Mouse (Mus musculus): ENCODE measurements at regions not wholly inside any gene's neighbourhood (a gene's known extent, or its start where the extent isn't known, plus 50 kb on each side); places are given as distances from the start of the nearest gene placed in this dataset.
A peak's percentile ranks its signal among the peaks of the same experiment; 100 is the strongest.

DNA sequence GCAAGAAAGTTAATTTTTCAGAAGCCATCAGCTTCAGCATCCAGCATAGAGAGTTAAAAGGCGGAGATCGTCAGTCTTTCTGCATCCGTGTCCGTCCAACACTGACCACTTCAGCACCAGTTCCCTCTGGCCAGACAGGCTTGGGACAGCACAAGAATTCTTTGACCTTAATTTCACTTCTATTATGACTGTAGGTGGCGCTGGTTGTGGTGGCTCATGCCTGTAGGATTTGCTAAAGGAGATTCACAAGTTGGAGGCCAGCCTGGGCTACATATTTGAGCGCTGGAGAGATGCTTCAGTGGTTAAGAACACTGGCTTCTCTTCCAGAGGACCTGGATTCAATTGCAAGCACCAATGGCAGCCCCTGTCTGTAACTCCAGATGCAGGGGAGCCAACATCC, 66.0 kb downstream of the Amer2 start:
- DNase-seq (ENCODE audit: low read depth): no peak

DNA sequence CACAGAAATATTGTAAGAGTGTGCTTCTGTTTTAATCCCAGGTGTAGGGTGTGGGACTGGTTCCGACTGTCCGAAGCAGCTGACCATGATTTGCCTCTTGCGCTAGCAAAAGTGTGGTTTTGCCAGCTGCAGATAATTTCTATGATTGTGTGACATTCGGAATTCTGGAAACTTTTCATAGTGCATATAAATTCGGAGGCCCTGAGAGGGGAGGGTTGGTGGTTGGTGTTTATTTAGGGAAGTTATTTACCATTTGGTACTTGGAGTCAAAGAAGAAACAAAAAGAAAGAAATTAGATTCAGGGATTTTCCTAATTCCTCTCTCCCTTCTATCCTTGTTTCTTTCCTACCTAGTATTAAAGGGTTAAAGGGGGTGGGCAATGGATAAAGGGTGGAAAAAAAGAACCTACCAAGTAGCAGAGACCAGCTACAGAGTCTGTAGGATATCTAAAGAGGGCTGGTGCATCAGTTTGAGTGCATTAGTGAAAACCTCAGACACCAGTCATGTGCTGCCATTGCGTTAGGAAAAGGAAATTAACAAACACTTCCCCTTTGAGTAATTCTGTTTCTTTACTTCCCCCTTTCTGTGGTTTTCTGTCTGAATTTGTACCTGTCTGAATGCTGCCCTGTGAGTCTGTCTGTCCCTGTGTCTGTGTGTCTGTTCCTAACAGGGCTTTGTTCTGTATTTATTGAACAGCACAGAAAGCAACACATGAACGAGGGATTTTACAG, 70.9 kb downstream of the Amer2 start:
- peak; percentile 45 for DNase-seq (ENCODE audit: low read depth)

DNA sequence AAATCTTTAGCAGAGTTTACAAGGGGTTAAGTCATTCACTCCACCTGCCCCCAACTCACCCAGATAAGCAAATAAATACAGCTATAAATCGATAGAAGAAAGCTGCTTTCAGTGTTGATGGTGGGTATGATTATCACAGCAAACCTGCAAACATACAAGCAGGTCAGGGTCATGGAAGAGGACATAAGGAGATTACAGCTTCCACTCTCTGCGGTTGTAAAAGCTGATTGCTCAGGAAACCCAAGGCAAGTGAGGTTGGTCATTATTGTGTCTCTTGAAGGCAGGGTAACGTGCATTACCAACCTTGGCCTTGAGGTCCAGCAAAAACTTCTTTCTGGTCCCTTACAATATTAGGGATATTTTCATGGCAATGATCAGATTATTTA, 71.5 kb downstream of the Amer2 start:
- DNase-seq (ENCODE audit: low read depth): no peak

DNA sequence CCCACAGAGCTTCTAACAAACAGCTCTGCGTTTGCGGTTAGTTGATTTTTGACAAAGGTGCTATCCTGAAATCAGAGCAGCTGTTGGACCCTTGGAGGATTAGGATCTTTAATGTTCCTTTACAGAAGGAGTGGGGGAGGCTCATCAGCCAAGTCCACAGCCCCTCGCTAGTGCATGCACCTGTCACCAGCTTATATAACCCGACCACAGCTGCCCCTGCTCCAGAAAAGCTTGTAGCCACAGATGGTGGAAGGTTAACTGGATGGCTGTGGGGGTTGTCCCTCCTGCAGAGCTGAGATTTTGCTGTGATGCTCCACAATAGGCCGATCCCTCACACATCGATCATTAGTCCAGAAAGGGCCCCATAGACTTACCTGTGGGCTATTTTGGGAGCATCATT, 73.0 kb downstream of the Amer2 start:
- no peak for DNase-seq (ENCODE audit: low read depth)

DNA sequence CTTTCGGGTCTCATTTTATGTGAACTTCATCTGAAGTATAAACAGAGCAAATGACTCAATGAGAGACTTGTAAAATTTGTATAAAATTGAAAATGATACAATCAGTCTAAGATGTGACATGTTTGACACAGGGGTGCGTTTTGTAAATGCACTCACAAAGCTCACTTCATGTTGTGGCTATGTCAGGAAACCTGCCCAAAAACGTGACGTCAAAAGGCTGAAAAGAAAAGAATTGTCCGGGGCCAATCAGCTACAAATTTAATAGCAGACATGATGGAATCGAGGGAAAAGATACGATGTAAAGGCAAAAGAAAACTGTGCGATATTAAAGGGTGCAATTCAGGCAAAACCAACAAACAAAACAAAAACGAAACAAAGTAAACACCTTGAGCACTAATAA, 78.2 kb downstream of the Amer2 start:
- no peak for DNase-seq (ENCODE audit: low read depth)

DNA sequence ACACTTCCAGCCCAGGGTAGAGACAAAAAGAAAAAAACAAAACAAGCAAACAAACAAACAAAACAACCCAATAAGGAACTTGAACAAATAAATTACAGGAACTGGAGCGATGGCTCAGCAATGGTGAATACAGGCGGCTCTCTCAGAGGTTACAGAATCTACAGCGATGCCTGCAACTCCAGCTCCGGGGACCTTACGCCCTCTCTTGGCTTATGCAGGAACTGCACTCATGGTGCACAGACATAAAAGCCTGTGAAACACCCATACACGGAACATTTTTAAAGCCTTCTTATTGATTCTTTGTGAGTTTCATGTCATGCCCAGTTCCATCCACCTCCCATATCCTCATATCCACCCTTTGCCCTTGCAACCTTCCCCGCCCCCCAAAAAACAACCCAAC, 78.6 kb downstream of the Amer2 start:
- peak; percentile 10 for DNase-seq (ENCODE audit: low read depth)

DNA sequence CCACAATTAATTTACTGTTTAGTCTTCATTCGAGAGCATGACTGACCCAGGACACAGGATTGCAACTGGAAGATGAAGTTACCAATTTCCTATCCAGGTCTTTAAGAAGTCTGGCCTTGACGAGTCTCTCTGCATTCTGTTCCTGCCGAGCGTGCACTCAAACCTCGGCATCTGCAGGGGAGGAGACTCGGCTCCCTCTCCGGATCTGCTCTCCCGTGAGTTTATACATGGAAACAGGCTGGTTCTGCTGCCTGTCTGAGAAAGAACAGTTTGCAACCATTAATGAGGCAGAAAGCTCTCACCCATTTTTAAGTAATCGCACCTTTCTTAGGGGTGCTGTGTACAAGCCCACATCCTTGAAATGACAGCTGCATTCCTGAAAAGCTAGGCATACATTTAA, 83.7 kb downstream of the Amer2 start:
- DNase-seq (ENCODE audit: low read depth): no peak

DNA sequence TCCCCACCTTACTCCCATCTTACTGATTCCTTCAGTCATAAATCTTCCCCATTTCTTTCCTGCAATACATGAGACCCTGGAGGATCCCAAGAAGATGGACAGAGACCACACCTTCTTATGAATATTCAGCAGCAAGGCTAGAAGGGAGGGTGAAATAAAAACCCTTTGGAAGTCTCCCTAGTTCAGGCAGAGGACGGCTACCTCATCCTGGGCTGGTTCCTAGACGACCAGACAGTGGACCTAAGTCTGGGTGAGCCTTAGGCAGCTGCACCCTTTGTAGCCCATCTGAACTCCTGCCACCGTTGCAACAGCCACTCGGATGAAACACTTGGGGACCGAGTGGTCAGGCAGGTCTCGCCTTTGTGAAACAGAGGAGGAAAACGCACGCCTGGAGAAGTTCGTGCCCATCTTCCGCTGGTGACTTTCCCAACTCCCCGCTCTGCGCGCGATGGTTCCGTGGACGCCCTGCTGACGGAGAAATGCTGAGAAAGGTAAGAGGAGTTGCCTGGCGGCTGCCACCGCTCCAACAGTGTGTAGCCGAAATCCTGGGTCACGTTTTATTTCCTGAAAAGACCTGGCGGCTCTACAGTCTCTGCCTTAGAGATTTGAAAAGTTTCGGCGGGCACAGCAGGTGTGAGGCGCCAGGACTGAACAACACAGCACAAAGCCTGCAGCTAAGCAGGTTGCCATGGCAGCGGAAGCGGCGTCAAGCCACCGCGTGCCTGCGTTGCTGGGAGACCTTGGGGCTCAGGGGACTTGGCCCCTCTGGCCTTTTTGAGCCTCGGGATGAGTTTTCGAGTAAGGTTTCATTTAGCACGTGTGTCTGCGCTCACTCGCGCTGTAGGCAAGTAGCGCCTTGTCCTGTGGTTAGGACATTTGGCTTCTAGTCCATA, 112.2 kb downstream of the Amer2 start:
- DNase-seq (ENCODE audit: low read depth): peak; percentile 23

DNA sequence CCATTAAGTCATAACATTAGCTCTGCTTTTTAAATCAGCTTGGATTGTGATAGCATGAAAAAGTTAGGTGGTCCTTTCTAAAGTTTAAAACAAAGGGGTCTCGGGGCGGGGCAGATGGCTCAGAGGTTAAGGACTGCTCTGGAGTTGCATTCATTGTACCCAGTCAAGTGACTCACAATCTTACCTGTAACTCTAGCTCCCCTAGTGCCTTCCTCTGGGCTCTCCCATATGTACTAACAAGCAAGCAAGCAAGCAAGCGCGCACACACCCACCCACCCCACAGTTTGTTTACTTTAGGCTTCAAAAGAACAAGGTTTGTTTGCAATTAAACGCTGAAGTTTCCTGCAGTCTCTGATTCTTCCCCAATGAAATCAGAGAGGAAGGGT, 112.8 kb downstream of the Amer2 start:
- DNase-seq (ENCODE audit: low read depth): no peak

DNA sequence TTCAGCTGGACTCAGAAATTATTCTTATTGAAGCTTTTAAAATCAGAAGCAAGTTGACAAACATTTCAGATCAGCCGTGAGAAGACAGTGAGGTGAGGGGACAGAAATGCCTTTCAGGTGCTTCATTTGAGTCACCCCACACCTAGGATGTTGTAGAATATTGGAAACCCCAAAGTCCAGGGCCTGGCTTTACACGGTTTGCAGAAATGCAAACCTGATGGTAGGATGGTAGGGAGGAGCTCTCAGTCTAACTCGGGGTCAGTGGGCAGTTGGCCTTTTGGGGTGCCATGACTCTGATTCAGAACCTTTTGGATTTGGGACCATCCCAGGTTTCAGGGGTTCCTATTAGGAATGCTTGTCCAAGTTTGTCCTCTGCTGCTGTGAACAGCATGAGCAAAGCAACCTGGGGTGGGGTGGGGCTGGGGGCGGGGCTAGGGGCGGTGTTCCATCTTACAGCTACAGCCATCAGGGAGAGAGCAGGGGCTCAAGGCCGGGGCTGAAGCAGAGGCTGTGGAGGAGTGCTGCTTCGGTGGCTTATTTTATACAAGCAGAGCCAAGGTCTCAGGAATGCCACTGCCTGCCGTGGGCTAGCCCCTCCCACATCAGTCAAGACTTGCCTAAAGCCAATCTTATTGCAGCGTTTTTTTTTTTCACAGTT, 113.3 kb downstream of the Amer2 start:
- no peak for DNase-seq (ENCODE audit: low read depth)

DNA sequence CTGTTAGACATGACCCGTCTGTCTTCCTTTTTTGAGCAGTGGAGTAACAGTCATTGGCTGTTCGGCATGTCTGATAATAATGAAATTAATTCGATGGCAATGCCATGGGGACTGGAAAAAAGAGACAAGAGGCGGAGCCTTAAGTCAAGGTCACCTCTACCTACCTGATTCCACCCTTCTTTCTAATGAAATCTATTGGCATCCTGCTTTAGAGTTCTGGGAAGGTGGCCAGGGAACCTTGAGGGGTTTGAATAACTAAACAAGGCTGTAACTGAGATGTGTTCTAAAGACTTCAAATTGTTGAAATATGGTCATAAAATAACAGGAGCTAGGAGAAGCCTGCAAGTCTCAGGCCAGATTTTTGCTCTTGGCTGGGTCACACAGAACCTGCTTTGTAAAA, 116.1 kb downstream of the Amer2 start:
- no peak for DNase-seq (ENCODE audit: low read depth)

DNA sequence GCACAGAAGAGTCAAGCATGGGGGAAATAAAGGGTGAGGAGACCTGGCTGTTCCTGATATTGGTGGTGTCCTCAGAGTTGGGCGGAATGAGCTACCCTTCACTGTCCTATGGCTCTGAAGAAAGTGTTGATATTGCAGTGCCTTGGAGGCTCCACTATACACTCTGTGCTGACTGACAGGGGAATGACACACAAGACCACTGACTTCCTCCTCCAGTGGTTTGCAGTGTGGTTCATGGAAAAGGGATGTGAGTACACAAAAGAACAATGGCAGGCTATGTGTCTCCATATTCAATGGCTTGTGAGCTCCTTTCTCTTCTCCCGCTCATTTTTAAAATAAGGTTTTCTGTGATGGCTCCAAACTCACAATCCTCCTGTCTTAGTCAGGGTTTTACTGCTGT, 117.8 kb downstream of the Amer2 start:
- DNase-seq (ENCODE audit: low read depth): no peak

DNA sequence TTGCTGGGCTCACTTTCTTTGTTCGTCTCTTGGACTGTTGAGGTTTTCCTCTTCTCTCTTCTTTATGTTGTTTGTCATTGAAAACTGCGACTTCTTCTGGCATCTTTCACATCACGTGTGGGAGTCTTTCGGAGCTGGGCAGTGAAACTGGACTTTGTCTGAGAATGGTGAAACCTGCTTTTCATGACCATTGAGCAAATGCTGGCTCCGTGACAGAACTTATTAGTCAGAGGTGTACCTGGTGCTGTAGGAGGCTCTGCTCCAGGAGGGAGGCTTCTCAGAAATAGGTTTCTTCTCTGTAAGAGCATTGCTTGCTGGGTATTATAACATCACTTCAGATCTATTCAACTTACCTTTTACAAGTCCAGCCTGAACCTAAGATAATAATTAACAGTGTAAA, 122.4 kb downstream of the Amer2 start:
- DNase-seq (ENCODE audit: low read depth): no peak

DNA sequence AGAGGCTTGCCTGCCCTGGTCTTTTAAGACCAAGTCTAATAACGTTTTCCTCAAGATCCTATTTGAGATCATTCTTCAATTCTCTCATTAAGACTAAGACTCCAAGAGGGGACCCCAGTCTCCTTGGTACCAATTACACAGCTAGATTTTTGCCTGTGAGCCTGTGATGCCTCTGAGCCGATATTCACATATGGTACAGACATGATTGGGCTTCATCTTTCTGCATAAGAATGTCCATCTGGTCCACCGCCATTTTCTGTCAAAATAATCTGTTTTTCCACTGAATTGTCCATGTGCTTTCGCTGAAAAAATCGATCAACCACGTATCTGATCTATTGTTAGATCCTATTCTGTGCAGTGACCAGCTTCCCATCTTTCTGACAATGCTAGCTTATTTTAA, 129.5 kb downstream of the Amer2 start:
- no peak for DNase-seq (ENCODE audit: low read depth)

DNA sequence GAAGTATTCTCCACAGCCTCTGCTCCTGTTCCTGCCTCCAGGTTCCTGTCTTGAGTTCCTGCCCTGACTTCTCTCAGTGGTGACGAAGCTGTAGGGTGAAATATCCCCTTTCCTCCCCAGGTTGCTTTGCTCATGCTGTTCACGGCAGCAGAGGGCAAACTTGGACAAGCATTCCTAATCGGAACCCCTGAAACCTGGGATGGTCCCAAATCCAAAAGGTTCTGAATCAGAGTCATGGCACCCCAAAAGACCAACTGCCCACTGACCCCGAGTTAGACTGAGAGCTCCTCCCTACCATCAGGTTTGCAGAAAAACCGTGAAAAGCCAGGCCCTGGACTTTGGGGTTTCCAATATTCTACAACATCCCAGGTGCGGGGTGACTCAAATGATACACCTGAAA, 128.7 kb upstream of the Spata13 start:
- DNase-seq (ENCODE audit: low read depth): no peak

DNA sequence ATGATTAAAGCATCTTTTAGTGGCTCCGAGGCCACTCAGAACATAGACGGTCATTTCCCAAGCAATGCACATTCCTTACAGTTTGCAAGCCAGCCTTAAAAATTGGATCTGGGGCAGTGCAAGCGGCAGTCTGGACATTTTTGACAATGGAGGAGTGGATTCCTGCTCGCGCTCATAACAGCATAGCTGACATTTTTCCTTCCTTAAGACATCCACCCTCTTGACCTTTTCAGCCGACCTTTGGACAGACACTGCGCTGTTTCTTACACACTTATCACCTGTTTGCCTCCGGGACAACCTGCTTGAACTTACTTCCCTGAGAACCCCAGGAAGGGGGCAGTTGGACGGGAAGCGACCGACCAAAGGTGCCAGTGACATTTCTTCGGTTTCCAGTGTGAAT, 127.5 kb upstream of the Spata13 start:
- DNase-seq (ENCODE audit: low read depth): no peak

DNA sequence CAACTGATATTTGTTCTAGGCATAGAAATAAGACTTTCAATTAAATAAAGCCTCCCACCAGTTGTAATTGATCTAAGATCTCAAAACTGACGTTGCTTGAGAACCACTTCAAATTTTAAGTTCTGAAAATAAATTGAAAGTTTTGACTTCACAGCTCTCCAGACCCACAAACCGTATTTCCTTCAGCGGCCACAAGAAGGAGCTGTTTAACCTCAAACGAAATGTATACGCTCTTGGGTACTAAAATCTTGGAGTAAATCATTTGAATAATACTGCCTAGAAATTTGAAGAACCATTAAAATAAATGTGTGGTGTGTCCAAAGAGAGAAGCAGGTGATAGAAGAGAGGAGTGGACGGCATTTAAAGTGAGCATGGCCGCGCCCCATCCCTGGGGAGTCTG, 120.2 kb upstream of the Spata13 start:
- peak; percentile 61 for DNase-seq (ENCODE audit: low read depth)

DNA sequence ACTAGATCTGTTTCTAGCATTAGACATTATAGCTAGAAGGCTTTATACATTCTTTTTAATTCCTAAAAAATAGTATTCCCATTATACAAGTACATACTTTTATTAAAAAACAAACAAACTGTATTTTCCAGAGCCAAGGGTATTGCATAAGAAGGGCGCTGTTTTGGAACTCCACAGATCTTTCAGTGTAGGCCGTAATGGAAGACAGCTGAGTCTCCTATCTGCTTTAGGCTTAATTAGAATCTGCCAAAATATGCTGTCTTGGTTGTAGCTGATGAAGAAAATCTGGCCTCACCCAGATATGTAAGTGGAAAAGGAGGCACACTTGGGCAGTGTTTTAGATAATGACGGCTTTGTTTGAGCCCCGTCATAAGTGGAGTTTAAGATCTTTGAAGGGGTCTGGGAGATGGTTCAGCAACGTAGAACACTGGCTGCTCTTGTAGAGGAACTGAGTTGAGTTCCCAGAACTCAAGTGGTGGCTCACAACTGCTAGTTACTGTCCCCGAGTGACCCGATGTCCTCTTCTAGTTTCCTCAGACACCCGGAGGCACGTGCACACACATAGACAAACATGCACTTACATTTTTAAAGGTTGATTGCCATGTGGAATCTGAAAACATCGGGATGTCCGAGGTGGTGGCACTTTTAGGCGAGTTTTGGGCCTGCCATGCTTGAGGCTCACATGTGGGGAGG, 118.6 kb upstream of the Spata13 start:
- DNase-seq (ENCODE audit: low read depth): no peak

DNA sequence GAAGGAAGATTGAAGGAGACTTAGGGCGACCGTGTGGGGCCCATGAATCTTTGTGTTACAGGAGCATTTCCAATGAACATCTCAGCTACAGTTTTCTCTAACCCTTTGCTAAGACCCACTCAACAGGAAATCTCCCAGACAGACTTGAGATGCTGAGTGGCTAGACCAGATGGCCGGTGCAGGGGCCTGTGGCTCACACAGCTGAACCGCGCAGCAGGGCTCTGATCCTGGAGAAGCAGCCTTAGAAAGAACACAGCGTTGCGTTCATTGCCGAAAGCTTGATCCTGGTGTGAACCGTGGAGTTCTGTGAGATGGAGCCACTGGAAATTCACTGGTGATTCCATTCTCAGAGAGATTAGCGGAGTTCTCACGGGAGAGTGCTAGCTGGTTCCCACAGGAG, 115.9 kb upstream of the Spata13 start:
- no peak for DNase-seq (ENCODE audit: low read depth)

DNA sequence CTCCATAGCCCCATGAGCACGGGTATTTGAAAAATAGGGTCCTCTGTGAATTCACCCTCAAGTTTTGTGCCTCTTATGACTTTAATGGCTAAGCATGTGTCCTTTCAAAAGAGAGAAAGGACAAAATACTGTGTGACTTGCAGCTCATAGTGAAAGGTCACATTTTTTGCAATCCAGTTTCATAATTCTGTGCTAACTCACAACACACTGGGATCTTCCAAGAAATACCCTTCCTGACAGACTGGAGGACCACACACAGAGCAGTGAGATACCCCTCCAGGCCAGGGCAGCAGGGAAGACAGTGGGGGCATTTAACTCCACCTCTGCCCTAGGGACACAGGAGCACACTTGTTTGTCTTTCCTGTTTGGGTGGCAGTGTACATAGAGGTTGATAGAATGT, 110.8 kb upstream of the Spata13 start:
- DNase-seq (ENCODE audit: low read depth): no peak

DNA sequence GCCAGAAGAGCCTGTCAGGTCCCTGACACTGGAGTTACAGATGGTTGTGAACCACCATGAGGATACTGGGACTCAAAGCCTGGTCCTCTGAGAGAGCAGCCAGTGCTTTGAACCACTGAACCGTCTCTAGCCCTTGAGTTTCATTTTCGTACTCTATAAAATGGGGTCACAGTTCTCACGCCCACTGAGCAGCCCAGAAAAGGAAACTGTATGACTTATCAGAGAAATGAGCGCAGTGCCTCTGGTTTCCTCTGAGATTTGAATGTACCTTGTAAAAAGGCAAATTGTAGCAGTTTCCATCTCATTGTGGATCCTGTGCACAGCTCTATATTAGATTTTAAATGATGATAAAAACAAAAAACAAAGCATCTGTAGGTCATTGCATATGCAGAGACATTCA, 108.9 kb upstream of the Spata13 start:
- no peak for DNase-seq (ENCODE audit: low read depth)

DNA sequence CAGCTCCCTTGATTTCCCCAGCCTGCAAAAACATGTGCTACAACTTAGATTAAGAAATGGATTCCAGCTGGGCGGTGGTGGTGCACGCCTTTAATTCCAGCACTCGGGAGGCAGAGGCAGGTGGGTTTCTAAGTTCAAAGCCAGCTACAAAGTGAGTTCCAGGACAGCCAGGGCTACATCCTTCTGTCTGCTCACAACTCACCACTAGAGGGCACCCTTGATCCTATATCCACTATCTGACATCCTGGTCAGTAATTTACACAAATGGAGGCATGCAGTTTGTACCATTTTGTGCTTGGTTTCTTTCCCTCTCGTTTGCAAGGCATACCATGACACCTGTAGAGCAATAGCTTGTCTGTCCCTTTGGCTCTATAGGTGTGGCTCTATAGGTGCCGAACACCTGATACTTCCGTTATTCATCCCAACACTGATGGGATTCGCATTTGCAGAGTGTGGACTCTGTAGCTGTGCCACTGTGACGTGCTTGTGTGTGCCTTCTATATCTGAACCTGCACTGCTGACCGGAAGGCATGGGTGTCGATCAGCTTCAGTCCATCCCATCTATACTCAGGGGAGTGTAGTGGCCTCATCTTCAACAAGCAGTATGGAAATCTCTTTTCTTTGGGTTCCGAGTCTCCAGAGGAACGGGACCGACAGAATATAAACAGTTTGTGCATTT, 108.4 kb upstream of the Spata13 start:
- DNase-seq (ENCODE audit: low read depth): peak; percentile 57

Measured in c-Kit-positive CD71-negative TER-119-negative erythroid progenitor cells, embryonic 14.5 days (primary cell).